Mouse (Mus musculus): ENCODE measurements at regions not wholly inside any gene's neighbourhood (a gene's known extent, or its start where the extent isn't known, plus 50 kb on each side); places are given as distances from the start of the nearest gene placed in this dataset.

DNA sequence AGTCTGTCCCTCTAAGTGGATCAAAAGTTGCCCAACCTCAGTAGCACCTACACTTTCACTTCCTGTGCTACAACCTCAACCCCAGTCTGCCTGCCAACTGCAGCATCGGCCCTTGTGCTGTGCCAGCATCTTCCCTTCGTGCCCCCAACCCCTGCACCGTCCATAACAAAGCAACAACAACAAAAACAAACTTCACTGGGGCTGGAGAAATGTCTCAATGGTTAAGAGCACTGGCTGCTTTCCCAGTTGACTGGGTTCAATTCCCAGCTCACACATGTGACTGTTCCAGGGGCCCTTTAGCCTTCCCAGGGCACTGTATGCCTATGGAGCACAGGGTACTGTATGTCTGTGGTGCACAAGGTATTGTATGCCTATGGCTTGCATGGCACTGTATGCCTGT lies 114.4 kb downstream of the Thbs2 start:
- DNase-seq: no peak
- Histone ChIP-seq H3K9me3 (ENCODE audit: low read length) (no peaks in the 10 kb centered on the region), H3K27ac (ENCODE audit: low read depth, low read length) (no peak overlapping the region), H3K27me3 (ENCODE audit: insufficient read depth, low read length) (no peaks in the 10 kb centered on the region), H3K4me1 (ENCODE audit: insufficient read depth) (no peaks in the 10 kb centered on the region), H3K9ac (no peak overlapping the region), H3K36me3 (ENCODE audit: insufficient read depth) (no peaks in the 10 kb centered on the region), H3K4me3 (ENCODE audit: low read depth, low read length) (no peak overlapping the region), H3K4me2 (ENCODE audit: low read depth) (no peak overlapping the region)
- TF ChIP-seq CTCF (IDR thresholded peaks at IDR 0.05; ENCODE audit: low read depth): no peak
- no peak for ATAC-seq
- 67% methylated on average over 3 of the region's 3 CpGs for WGBS

DNA sequence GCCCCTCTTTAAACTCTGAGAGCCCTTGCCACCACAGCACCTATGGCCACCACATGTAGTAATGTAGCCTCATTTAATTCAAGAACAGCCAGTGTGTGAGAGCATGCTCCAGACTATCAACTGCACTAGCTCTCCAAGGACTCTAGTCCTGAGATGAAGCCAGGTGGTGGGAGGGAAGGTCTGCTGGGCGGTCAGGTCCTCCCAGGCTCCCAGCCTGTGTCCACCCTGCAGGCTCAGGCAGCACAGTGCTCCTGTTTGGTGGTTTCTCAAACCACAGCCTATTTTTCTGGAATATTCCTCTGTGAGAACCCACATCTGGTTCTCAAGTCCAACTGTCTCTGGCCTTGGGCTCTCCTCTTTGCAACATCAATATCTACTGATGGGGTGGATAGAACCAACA lies 115.3 kb downstream of the Thbs2 start:
- Histone ChIP-seq H3K9me3 (ENCODE audit: low read length) (no peaks in the 10 kb centered on the region), H3K9ac (no peak overlapping the region), H3K4me3 (ENCODE audit: low read depth, low read length) (no peak overlapping the region), H3K4me2 (ENCODE audit: low read depth) (no peak overlapping the region), H3K27ac (ENCODE audit: low read depth, low read length) (no peak overlapping the region), H3K4me1 (ENCODE audit: insufficient read depth) (no peaks in the 10 kb centered on the region), H3K27me3 (ENCODE audit: insufficient read depth, low read length) (no peaks in the 10 kb centered on the region), H3K36me3 (ENCODE audit: insufficient read depth) (no peaks in the 10 kb centered on the region)
- WGBS: 96% methylated on average over 1 of the region's 1 CpGs
- no peak for ATAC-seq
- no peak for DNase-seq
- TF ChIP-seq CTCF (IDR thresholded peaks at IDR 0.05; ENCODE audit: low read depth): no peak

DNA sequence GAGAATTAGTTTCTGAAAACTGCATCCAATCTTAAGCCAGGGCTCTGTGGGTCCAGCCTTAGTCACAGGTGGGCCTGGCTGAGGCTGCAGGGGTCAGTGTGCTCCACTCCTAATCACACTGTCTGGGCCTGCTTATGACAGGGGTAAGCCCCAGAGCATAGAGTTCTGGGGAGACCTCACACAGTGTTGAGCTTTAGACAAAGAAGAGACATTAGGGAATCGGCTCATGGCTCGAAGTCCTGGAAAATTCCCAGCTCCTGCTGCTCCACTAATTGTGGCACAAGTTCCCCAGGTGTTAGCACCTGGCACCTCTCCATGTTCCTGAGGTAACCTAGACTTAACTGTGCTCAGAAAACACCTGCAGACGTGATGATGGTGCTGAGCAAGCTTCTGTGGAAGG lies 115.8 kb downstream of the Thbs2 start:
- no peak overlapping the region for H3K9ac ChIP-seq
- H3K4me3 ChIP-seq (ENCODE audit: low read depth, low read length): no peak overlapping the region
- ATAC-seq: no peak
- no peaks in the 10 kb centered on the region for H3K4me1 ChIP-seq (ENCODE audit: insufficient read depth)
- no peak overlapping the region for H3K4me2 ChIP-seq (ENCODE audit: low read depth)
- no peaks in the 10 kb centered on the region for H3K27me3 ChIP-seq (ENCODE audit: insufficient read depth, low read length)
- H3K9me3 ChIP-seq (ENCODE audit: low read length): no peaks in the 10 kb centered on the region
- no peak overlapping the region for H3K27ac ChIP-seq (ENCODE audit: low read depth, low read length)
- TF ChIP-seq CTCF (IDR thresholded peaks at IDR 0.05; ENCODE audit: low read depth): no peak
- no peaks in the 10 kb centered on the region for H3K36me3 ChIP-seq (ENCODE audit: insufficient read depth)
- WGBS: 51% methylated on average over 3 of the region's 3 CpGs
- DNase-seq: no peak

DNA sequence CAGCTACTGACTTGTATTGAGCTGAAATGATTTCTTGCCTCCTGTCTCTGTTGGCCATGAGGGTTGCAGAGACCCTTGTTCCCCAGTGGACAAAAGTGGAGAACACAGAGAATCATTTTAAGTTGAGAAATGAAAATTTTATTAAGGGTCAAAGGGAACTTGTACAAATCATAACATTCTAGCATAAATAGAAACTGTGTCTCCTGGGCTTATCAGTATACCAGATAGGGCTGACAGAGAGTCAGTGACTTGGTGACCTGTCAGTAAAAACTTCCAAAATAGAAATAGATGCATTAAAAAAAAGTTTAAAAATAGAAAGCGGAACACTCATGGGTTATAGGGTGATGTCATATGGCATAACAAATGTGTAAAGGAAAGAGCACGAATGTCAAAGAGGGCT lies 117.9 kb downstream of the Thbs2 start:
- WGBS: 81% methylated on average over 2 of the region's 2 CpGs
- DNase-seq: no peak
- no peaks in the 10 kb centered on the region for H3K27me3 ChIP-seq (ENCODE audit: insufficient read depth, low read length)
- no peak overlapping the region for H3K4me3 ChIP-seq (ENCODE audit: low read depth, low read length)
- H3K4me2 ChIP-seq (ENCODE audit: low read depth): no peak overlapping the region
- no peaks in the 10 kb centered on the region for H3K36me3 ChIP-seq (ENCODE audit: insufficient read depth)
- ATAC-seq: no peak
- H3K27ac ChIP-seq (ENCODE audit: low read depth, low read length): no peak overlapping the region
- no peak for TF ChIP-seq CTCF (IDR thresholded peaks at IDR 0.05; ENCODE audit: low read depth)
- no peak overlapping the region for H3K9ac ChIP-seq
- no peaks in the 10 kb centered on the region for H3K9me3 ChIP-seq (ENCODE audit: low read length)
- no peaks in the 10 kb centered on the region for H3K4me1 ChIP-seq (ENCODE audit: insufficient read depth)

DNA sequence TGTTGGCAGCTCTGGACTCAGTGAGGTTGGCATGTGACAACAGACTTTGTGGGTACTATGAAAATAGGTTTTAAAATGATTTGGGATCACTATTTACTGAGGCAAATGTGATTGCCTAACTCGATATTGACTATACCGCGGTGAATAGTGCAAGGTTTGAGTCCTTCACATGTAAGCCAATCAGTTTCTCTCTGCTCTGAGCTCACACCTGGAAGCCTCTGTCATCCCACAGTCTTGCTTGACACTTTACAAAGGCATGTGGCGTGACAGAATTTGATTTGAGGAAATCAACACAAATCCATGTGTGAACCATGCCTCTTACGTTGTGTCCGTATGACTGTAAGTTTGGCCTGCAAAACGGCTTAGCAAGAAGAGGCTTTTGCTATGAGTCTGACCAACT lies 122.9 kb downstream of the Thbs2 start:
- ATAC-seq: no peak
- Histone ChIP-seq H3K36me3 (ENCODE audit: insufficient read depth) (no peaks in the 10 kb centered on the region), H3K27ac (ENCODE audit: low read depth, low read length) (no peak overlapping the region), H3K4me3 (ENCODE audit: low read depth, low read length) (no peak overlapping the region), H3K4me1 (ENCODE audit: insufficient read depth) (no peaks in the 10 kb centered on the region), H3K9ac (no peak overlapping the region), H3K4me2 (ENCODE audit: low read depth) (no peak overlapping the region), H3K27me3 (ENCODE audit: insufficient read depth, low read length) (no peaks in the 10 kb centered on the region), H3K9me3 (ENCODE audit: low read length) (no peaks in the 10 kb centered on the region)
- no peak for DNase-seq
- TF ChIP-seq CTCF (IDR thresholded peaks at IDR 0.05; ENCODE audit: low read depth): no peak
- WGBS: 85% methylated on average over 7 of the region's 7 CpGs

DNA sequence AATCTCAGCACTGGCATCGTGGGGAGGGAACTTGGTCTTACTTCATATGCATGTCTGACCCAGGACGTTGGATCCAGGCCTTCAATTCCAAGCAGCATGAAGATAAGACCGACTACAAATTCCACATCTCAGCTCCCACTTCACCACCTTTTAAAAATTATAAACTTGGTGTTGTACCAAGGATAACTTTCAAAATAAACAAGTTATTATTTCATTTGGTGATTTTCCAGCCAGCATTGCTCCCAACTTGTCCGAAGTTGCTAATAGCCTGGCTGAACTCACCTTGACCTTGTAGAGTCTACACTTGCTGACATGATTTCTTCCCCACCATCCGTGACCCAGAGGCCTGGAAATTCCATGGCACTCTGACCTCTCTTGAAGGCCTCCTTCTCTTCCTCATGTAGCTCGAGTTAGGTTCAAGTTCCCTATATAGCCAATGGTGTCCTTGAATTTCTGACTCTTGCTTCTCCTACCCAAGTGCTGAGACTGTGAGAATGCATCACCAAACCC lies 123.7 kb downstream of the Thbs2 start:
- Histone ChIP-seq H3K36me3 (ENCODE audit: insufficient read depth) (no peaks in the 10 kb centered on the region), H3K27ac (ENCODE audit: low read depth, low read length) (no peak overlapping the region), H3K9ac (no peak overlapping the region), H3K4me2 (ENCODE audit: low read depth) (no peak overlapping the region), H3K4me1 (ENCODE audit: insufficient read depth) (no peaks in the 10 kb centered on the region), H3K27me3 (ENCODE audit: insufficient read depth, low read length) (no peaks in the 10 kb centered on the region), H3K9me3 (ENCODE audit: low read length) (no peaks in the 10 kb centered on the region), H3K4me3 (ENCODE audit: low read depth, low read length) (no peak overlapping the region)
- 81% methylated on average over 6 of the region's 6 CpGs for WGBS
- ATAC-seq: no peak
- DNase-seq: no peak
- TF ChIP-seq CTCF (IDR thresholded peaks at IDR 0.05; ENCODE audit: low read depth): no peak

DNA sequence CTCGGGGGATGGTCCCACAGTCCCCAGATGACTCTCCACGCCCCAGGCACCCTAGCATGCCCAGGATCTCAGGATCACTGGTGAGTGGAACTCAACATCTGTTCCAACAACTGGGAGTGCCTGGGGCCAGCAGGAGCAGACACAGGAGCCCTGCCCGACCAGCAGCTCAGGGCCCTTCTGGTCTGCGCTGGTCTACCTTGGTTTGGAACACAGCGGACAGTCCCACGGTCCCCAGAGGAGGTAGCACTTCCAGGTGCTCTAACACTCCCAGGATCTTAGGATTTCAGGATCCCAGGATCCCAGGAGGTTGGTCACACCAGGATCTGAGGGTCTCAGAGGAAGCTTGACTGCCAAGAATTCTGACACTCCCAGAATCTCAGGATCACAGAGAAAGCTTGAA lies 131.8 kb downstream of the Thbs2 start:
- no peak overlapping the region for H3K9ac ChIP-seq
- no peak overlapping the region for H3K4me2 ChIP-seq (ENCODE audit: low read depth)
- H3K27ac ChIP-seq (ENCODE audit: low read depth, low read length): no peak overlapping the region
- H3K27me3 ChIP-seq (ENCODE audit: insufficient read depth, low read length): no peaks in the 10 kb centered on the region
- no peak for ATAC-seq
- WGBS: 86% methylated on average over 6 of the region's 6 CpGs
- H3K36me3 ChIP-seq (ENCODE audit: insufficient read depth): no peaks in the 10 kb centered on the region
- no peak for TF ChIP-seq CTCF (IDR thresholded peaks at IDR 0.05; ENCODE audit: low read depth)
- H3K4me3 ChIP-seq (ENCODE audit: low read depth, low read length): no peak overlapping the region
- no peak for DNase-seq
- H3K9me3 ChIP-seq (ENCODE audit: low read length): no peaks in the 10 kb centered on the region
- H3K4me1 ChIP-seq (ENCODE audit: insufficient read depth): no peaks in the 10 kb centered on the region

DNA sequence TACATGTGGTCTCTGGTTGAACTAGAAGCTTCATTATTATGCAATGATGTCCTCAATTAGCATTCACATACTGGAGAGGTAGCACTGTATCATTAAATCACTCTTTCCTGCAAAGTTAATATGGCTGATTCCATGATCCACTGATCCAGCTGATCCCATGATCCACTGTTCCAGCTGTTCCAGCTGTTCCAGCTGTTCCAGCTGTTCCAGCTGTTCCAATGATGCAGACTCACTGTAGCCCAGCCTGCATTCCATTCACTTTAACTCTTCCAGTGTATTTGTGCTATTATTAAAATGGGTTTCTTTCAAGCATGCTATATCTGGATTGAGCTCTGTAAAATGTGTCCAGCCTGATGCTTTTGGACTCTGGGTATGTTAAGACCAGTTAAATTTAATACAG lies 136.8 kb downstream of the Thbs2 start:
- DNase-seq (no peak), ATAC-seq (no peak)
- no peak overlapping the region for H3K9ac ChIP-seq
- no peak overlapping the region for H3K4me3 ChIP-seq (ENCODE audit: low read depth, low read length)
- H3K36me3 ChIP-seq (ENCODE audit: insufficient read depth): no peaks in the 10 kb centered on the region
- H3K27me3 ChIP-seq (ENCODE audit: insufficient read depth, low read length): no peaks in the 10 kb centered on the region
- no peak overlapping the region for H3K4me2 ChIP-seq (ENCODE audit: low read depth)
- H3K27ac ChIP-seq (ENCODE audit: low read depth, low read length): no peak overlapping the region
- H3K9me3 ChIP-seq (ENCODE audit: low read length): no peaks in the 10 kb centered on the region
- no peaks in the 10 kb centered on the region for H3K4me1 ChIP-seq (ENCODE audit: insufficient read depth)
- TF ChIP-seq CTCF (IDR thresholded peaks at IDR 0.05; ENCODE audit: low read depth): no peak
